Mouse (Mus musculus): ENCODE measurements around the gene Pknox2. TPM values are rescaled to one million over a fixed set of nuclear protein-coding genes. Genes with fewer than 3 reads are reported as not detected.

Pknox2 gene
- not detected in 2 replicates for polyA plus RNA-seq (2012; ENCODE audit: insufficient read depth, insufficient read length, missing spikeins)

DNA sequence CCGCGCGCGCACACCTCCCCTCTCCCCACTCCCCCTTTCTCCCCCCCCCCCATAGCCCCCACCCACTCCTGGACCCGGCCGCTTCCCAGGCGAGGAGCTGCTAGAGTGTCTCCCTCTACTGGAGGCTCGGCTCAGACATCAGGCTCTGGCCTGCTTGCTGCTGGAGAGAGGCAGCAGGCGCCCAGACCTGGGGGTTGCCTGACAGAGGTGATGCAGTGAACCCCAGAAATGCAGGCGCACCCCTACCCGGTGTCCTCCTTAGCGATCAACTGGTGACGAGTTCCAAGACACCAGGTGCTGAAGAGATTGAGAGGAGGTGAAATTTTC is at the start of gene Pknox2:
Pknox2 (minus strand) TSS at position 49 of the 327 bp plus-strand sequence.
- Histone ChIP-seq H3K4me3 (ENCODE audit: insufficient read depth, low read length) (peak within 1 kb of the TSS; percentile 58), H3K4me1 (ENCODE audit: control insufficient read depth, insufficient read depth, low read length) (no peaks in the 10 kb centered on the region), H3K27ac (ENCODE audit: insufficient read depth, low read depth, low read length) (no peak within 1 kb of the TSS)
- TF ChIP-seq CTCF (IDR thresholded peaks at IDR 0.05; ENCODE audit: low read depth, low read length) (no peak), POLR2A (IDR thresholded peaks at IDR 0.05; ENCODE audit: borderline replicate concordance, low read depth, low read length) (no peak)

DNA sequence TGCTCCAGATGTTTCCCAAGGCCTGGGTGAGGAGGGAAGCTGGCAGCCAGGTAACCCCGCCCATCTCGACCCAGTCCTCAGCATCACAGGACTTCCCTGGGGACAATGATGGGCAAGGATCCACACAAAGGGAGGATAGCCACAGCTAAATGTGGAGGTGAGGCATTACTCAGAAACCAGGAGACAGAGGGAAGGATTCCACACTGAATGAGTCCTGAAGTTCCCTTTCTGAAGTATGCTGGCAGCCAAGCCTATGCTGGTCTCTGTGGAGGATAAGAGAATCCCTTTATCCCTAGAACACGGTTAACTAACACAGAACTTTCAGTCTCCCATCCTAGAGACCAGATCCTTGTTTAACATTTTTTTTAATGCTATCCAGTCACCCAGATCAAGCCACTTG is 40.8 kb upstream of the Pknox2 start:
- Histone ChIP-seq H3K4me3 (ENCODE audit: insufficient read depth, low read length) (no peak overlapping the region), H3K4me1 (ENCODE audit: control insufficient read depth, insufficient read depth, low read length) (no peaks in the 10 kb centered on the region), H3K27ac (ENCODE audit: insufficient read depth, low read depth, low read length) (no peak overlapping the region)
- TF ChIP-seq POLR2A (IDR thresholded peaks at IDR 0.05; ENCODE audit: borderline replicate concordance, low read depth, low read length) (no peak), CTCF (IDR thresholded peaks at IDR 0.05; ENCODE audit: low read depth, low read length) (no peak)

DNA sequence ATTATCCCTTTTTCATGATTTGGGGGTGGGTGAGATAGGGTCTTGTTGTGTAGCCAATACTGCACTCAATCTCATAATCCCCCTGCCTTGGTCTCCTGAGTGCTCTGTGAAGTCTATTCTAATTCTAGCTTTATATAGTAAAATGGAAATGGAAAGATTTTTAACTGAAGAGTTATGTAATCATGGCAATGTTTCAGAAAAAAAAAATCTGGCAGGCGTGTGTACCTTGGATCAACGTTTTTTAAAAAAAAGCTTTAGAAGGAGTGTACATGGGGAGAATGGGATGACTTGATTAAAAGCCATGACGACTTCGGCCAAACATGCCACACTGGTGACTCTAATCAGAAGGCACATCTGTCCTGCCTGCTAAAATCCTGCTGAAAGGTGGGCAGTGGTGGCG is 40.2 kb upstream of the Pknox2 start:
- Histone ChIP-seq H3K27ac (ENCODE audit: insufficient read depth, low read depth, low read length) (no peak overlapping the region), H3K4me1 (ENCODE audit: control insufficient read depth, insufficient read depth, low read length) (no peaks in the 10 kb centered on the region), H3K4me3 (ENCODE audit: insufficient read depth, low read length) (no peak overlapping the region)
- TF ChIP-seq POLR2A (IDR thresholded peaks at IDR 0.05; ENCODE audit: borderline replicate concordance, low read depth, low read length) = no peak
- no peak for TF ChIP-seq CTCF (IDR thresholded peaks at IDR 0.05; ENCODE audit: low read depth, low read length)

DNA sequence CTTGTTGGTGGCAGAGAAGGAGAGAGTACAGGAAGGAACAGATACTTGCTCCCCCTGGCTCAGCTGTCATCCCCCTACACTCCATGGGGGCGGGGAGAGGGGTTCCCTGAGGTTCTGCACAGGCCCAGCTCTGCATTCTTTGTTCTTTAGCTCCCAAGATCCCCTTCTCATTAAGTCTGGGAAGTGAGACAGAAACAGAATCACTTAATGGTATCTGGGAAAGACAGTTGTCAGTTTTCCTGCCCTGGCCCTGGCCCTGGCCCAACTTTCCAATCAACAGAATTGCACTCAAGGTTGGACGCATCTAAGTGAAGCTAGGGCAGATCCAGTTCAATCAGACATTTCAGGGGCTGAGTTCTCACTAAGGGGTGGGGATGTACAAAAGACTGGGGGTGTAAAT is 36.0 kb upstream of the Pknox2 start:
- no peak for TF ChIP-seq CTCF (IDR thresholded peaks at IDR 0.05; ENCODE audit: low read depth, low read length)
- no peak for TF ChIP-seq POLR2A (IDR thresholded peaks at IDR 0.05; ENCODE audit: borderline replicate concordance, low read depth, low read length)
- H3K27ac ChIP-seq (ENCODE audit: insufficient read depth, low read depth, low read length) = no peak overlapping the region
- H3K4me3 ChIP-seq (ENCODE audit: insufficient read depth, low read length) = no peak overlapping the region
- no peaks in the 10 kb centered on the region for H3K4me1 ChIP-seq (ENCODE audit: control insufficient read depth, insufficient read depth, low read length)

DNA sequence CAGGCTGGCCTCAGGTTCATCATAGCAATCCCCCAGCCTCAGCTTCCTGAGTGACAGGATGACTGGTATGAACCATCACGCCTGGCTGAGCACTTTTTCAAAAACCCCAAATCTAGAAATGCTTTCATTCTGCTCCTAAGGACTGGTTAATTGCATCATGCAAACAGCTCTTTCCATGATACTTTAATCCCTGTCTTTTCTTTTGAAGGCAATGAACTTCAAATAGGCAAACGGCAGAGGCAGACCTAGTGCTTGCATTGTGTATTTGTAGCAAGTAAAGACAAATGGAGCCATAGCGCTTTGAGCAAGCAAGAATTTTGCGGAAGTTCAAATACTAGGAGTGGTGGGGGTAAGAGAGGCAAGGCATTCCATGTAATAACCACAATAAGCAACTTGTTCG is 34.4 kb upstream of the Pknox2 start:
- H3K27ac ChIP-seq (ENCODE audit: insufficient read depth, low read depth, low read length) = no peak overlapping the region
- TF ChIP-seq CTCF (IDR thresholded peaks at IDR 0.05; ENCODE audit: low read depth, low read length) (no peak), POLR2A (IDR thresholded peaks at IDR 0.05; ENCODE audit: borderline replicate concordance, low read depth, low read length) (no peak)
- no peak overlapping the region for H3K4me3 ChIP-seq (ENCODE audit: insufficient read depth, low read length)
- H3K4me1 ChIP-seq (ENCODE audit: control insufficient read depth, insufficient read depth, low read length) = no peaks in the 10 kb centered on the region

DNA sequence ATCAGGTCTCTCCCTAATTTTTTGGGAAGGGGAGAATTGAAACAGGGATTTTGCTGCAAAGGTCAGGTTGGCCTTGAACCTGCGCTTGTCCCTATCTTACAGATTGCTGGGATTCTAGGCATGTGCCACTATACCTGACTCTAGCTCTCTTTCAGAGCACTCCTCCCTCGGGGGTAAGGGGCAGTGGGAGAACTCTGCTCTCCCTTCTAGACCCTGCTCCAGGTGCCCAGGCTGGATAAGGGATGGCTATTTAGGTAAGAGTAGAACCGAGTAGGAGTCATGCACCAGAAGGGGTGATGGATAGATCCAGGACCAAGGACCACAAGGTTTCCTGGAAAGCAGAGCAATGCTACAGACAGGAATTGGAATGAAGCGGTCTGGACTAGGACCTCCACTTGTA is 32.4 kb upstream of the Pknox2 start:
- H3K4me1 ChIP-seq (ENCODE audit: control insufficient read depth, insufficient read depth, low read length) = peaks cover 3% of the 10 kb centered on the region; the same call in 1 of the 2 replicates
- TF ChIP-seq POLR2A (IDR thresholded peaks at IDR 0.05; ENCODE audit: borderline replicate concordance, low read depth, low read length) (no peak), CTCF (IDR thresholded peaks at IDR 0.05; ENCODE audit: low read depth, low read length) (no peak)
- no peak overlapping the region for H3K27ac ChIP-seq (ENCODE audit: insufficient read depth, low read depth, low read length)
- no peak overlapping the region for H3K4me3 ChIP-seq (ENCODE audit: insufficient read depth, low read length)

DNA sequence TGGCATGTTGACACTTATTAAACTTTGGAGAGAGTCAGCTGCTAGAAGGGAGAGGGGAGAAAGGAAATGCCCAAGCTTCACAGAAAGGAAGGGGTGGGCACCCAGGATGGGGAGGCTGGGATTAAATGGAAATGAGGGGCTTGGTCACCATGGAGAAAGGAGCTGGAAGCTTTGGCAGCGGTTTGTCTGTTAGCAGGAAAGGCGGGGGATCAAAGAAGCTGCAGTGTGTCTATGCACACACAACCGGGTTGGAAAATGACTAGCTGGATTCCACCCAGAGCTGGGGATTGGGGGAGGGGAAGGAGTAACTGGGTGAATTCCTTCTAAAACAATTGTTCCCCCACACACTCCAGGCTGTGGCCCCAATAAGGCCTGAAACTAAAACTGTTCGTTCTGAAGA is 31.7 kb upstream of the Pknox2 start:
- H3K4me1 ChIP-seq (ENCODE audit: control insufficient read depth, insufficient read depth, low read length) = peaks cover 3% of the 10 kb centered on the region; the same call in 1 of the 2 replicates
- H3K4me3 ChIP-seq (ENCODE audit: insufficient read depth, low read length) = no peak overlapping the region
- no peak overlapping the region for H3K27ac ChIP-seq (ENCODE audit: insufficient read depth, low read depth, low read length)
- TF ChIP-seq POLR2A (IDR thresholded peaks at IDR 0.05; ENCODE audit: borderline replicate concordance, low read depth, low read length) = no peak
- TF ChIP-seq CTCF (IDR thresholded peaks at IDR 0.05; ENCODE audit: low read depth, low read length) = no peak

DNA sequence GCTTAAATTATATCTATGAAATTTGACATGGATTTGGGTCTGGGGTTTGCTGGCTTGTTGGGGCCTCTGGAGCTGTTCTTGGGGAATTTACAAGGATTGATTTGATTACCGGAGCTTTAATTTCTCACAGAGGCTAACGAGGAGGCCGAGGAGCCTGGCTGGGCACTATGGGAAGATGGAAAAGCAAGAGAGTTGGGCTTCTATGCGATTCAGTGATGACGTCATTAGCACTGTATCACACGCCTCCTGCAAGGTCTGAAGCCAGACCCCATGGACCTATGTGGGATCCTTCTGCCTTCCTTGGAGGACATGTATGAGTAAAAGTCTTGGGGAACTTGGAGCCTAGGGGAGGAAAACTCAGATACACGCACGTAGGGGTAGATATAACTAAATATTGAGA is 30.3 kb upstream of the Pknox2 start:
- TF ChIP-seq CTCF (IDR thresholded peaks at IDR 0.05; ENCODE audit: low read depth, low read length) (no peak), POLR2A (IDR thresholded peaks at IDR 0.05; ENCODE audit: borderline replicate concordance, low read depth, low read length) (no peak)
- no peak overlapping the region for H3K27ac ChIP-seq (ENCODE audit: insufficient read depth, low read depth, low read length)
- H3K4me3 ChIP-seq (ENCODE audit: insufficient read depth, low read length) = no peak overlapping the region
- H3K4me1 ChIP-seq (ENCODE audit: control insufficient read depth, insufficient read depth, low read length) = peaks cover 3% of the 10 kb centered on the region; the same call in 1 of the 2 replicates

DNA sequence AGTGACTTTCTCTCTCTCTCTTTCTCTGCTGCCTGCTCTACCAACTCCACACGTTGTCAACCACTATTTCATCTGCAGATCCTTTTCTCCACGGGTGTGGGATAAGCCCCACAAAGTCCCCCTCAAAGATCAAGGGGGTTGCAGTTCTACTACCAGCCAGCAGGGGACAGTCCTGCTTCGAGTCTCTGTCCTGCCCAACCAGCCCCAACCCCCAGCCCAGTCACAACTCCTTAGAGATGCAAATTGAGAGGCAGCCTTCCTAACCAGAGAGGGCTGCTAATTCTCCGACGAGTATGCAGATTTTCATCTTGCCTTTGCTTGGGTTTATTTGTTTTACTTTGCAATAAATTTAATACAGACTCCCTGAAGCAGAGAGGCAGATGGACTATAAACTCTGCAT is 29.9 kb upstream of the Pknox2 start:
- no peak overlapping the region for H3K4me3 ChIP-seq (ENCODE audit: insufficient read depth, low read length)
- TF ChIP-seq POLR2A (IDR thresholded peaks at IDR 0.05; ENCODE audit: borderline replicate concordance, low read depth, low read length) = no peak
- peak; percentile 91 for TF ChIP-seq CTCF (IDR thresholded peaks at IDR 0.05; ENCODE audit: low read depth, low read length)
- no peak overlapping the region for H3K27ac ChIP-seq (ENCODE audit: insufficient read depth, low read depth, low read length)
- peaks cover 3% of the 10 kb centered on the region; the same call in 1 of the 2 replicates for H3K4me1 ChIP-seq (ENCODE audit: control insufficient read depth, insufficient read depth, low read length)

DNA sequence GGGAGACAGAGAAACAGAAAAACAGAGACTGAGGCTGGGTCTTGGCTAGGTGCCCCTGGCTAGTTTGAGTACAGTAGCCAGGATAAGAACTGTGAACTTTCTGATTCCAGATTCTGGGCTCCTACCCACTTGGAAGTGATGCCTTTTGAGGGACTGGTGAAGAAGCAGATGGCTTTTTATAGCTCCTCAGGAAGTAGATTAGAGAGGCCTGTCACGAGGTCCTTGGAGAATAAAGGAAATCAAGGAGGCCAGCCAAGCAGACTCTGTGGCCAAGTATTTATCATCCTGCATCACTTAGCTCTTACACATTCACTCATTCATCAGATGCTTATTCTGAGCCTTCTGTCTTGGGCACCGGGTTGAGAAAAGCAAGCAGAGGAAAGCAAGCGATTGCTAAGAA is 28.8 kb upstream of the Pknox2 start:
- H3K4me1 ChIP-seq (ENCODE audit: control insufficient read depth, insufficient read depth, low read length) = peaks cover 3% of the 10 kb centered on the region; the same call in 1 of the 2 replicates
- H3K4me3 ChIP-seq (ENCODE audit: insufficient read depth, low read length) = no peak overlapping the region
- no peak overlapping the region for H3K27ac ChIP-seq (ENCODE audit: insufficient read depth, low read depth, low read length)
- no peak for TF ChIP-seq POLR2A (IDR thresholded peaks at IDR 0.05; ENCODE audit: borderline replicate concordance, low read depth, low read length)
- TF ChIP-seq CTCF (IDR thresholded peaks at IDR 0.05; ENCODE audit: low read depth, low read length) = no peak

DNA sequence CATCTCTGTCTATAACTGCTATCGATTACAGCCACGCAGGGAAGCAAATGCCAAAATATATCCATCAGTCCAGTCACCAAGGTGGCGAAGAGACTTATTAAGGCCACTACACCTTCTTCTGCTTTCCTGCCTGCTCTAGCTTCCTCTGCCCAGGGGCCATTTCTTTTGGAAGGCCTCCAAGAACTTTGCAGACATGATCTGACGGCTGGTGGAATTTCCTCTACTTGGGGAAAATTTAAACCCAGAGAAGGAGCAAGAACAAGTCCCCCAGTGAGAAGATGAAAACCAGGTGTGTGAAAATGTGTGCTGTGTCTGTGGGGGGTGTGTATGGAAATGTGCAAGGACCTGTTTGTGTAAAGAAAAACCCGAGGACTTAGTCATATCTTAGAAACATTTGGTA is 26.2 kb upstream of the Pknox2 start:
- H3K4me1 ChIP-seq (ENCODE audit: control insufficient read depth, insufficient read depth, low read length) = peaks cover 3% of the 10 kb centered on the region; the same call in 1 of the 2 replicates
- H3K27ac ChIP-seq (ENCODE audit: insufficient read depth, low read depth, low read length) = no peak overlapping the region
- H3K4me3 ChIP-seq (ENCODE audit: insufficient read depth, low read length) = no peak overlapping the region
- no peak for TF ChIP-seq POLR2A (IDR thresholded peaks at IDR 0.05; ENCODE audit: borderline replicate concordance, low read depth, low read length)
- TF ChIP-seq CTCF (IDR thresholded peaks at IDR 0.05; ENCODE audit: low read depth, low read length) = no peak

All from bone marrow macrophage, adult 2 months (primary cell).